Mouse (Mus musculus) lung, embryonic 14.5 days (tissue): ENCODE data around the gene Uchl4. TPM values are rescaled to one million over a fixed set of nuclear protein-coding genes. Genes with fewer than 3 reads are reported as not detected.
A peak's percentile ranks its signal among the peaks of the same experiment; 100 is the strongest.

Experiments used
- ATAC-seq: fragments of 200-750 bp; cut with Nextera tagmentation; 2 replicates; pipeline ENCODE4 v1.8.0; 2017; ENCODE audit warnings: mild to moderate bottlenecking, moderate TSS enrichment, moderate library complexity; ENCODE audit not compliant: insufficient read depth
- DNase-seq: peaks from one replicate; pipeline ENCODE4 v3.0.0-alpha.2; 2015
- H3K27ac ChIP-seq: fragments of 300-500 bp; sonication (generic); 2 replicates; pipeline ENCODE4 v1.5.1; 2014; ENCODE audit warnings: low read depth, mild to moderate bottlenecking, moderate library complexity
- H3K27me3 ChIP-seq: fragments of 300-500 bp; sonication (generic); 2 replicates; pipeline ENCODE4 v1.6.1; 2014; ENCODE audit warnings: low read length, control low read depth; ENCODE audit not compliant: insufficient read depth
- H3K36me3 ChIP-seq: fragments of 300-500 bp; sonication (generic); 2 replicates; pipeline ENCODE4 v1.6.1; 2014; ENCODE audit warnings: control low read depth; ENCODE audit not compliant: insufficient read depth
- H3K4me1 ChIP-seq: fragments of 300-500 bp; sonication (generic); 2 replicates; pipeline ENCODE4 v1.6.1; 2014; ENCODE audit warnings: antibody characterized with exemption, control low read depth; ENCODE audit not compliant: insufficient read depth
- H3K4me2 ChIP-seq: fragments of 300-500 bp; sonication (generic); 2 replicates; pipeline ENCODE4 v1.6.1; 2014; ENCODE audit warnings: mild to moderate bottlenecking
- H3K4me3 ChIP-seq: fragments of 300-500 bp; sonication (generic); 2 replicates; pipeline ENCODE4 v1.5.1; 2014; ENCODE audit warnings: low read depth, low read length
- H3K9ac ChIP-seq: fragments of 300-500 bp; sonication (generic); 2 replicates; pipeline ENCODE4 v1.6.1; 2014
- H3K9me3 ChIP-seq: fragments of 300-500 bp; sonication (generic); 2 replicates; pipeline ENCODE4 v1.6.1; 2016; ENCODE audit warnings: low read depth, low read length, control low read depth
- CTCF ChIP-seq: IDR thresholded peaks from 2 replicates; pipeline ENCODE4 v1.5.1; 2016; ENCODE audit warnings: antibody characterized with exemption, low read depth
- WGBS: fragments of 180-500 bp; shearing (Covaris S2); extraction: QIAGEN DNeasy Blood & Tissue Kit; methylation state at CpG from one replicate; pipeline ENCODE4 v1.1.7; 2014; 5-methylcytosine and 5-hydroxymethylcytosine counted together
- microRNA-seq: library from miRNA; unstranded; fragments of <30 nt; microRNA quantifications from one replicate; pipeline ENCODE4, GENCODE M21; 2016; ENCODE audit warnings: borderline number of aligned reads
- polyA plus RNA-seq: library from polyadenylated mRNA; unstranded; fragments of >200 nt; fragmentation: Nextera tagmentation; extraction: Ambion mirVana; gene quantifications from 2 replicates; pipeline ENCODE4 v1.2.1, GENCODE M21; 2014

Gene Uchl4
- polyA plus RNA-seq, 1 experiment from 2014 or later: 3.6 TPM

DNA sequence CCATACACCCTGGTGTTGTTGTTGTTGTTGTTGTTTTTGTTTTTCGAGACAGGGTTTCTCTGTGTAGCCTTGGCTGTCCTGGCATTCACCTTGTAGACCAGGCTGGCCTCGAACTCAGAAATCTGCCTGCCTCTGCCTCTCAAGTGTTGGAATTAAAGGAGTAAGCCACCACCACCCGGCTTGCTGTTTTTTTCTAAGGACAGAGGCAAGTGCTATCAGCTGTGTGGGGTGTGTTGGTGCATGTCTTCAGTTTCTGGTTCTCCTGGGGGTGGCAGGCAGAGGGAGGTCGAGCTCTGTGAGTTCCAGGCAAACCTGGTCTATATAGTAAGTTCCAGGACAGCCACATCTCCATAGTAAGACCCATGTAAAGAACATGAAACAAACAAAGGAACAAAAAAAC, 39.3 kb downstream of the Uchl4 start:
- H3K36me3 ChIP-seq: no peaks in the 10 kb centered on the region
- ATAC-seq: no peak
- no peaks in the 10 kb centered on the region for H3K27me3 ChIP-seq
- no peak for DNase-seq
- H3K9me3 ChIP-seq: no peaks in the 10 kb centered on the region
- H3K4me1 ChIP-seq: no peaks in the 10 kb centered on the region
- no peak overlapping the region for H3K9ac ChIP-seq
- no peak overlapping the region for H3K4me3 ChIP-seq
- no peak overlapping the region for H3K27ac ChIP-seq
- TF ChIP-seq CTCF: no peak
- no peak overlapping the region for H3K4me2 ChIP-seq
- WGBS: 68% methylated on average over 4 of the region's 4 CpGs

DNA sequence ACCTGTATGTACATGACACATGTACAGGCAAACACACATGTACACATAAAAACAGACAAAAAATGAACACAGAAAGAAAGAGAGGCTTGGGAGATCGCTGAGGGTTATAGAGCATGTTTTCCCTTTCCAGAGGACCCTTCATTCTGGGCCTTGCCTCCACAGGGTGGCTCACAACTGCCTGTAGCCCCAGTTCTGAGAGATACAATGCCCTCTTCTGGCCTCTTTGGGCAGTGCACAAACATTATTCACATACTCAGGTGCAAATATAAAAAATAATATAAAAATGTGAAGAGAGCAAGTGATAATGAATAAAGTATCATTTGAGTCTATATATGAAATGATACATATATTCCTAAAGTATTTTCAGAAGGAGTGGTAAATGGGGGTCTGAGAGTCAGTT, 39.9 kb downstream of the Uchl4 start:
- WGBS: 50% methylated on average over 1 of the region's 1 CpGs
- no peak for ATAC-seq
- Histone ChIP-seq H3K36me3 (no peaks in the 10 kb centered on the region), H3K4me1 (no peaks in the 10 kb centered on the region), H3K9ac (no peak overlapping the region), H3K27me3 (no peaks in the 10 kb centered on the region), H3K9me3 (no peaks in the 10 kb centered on the region), H3K27ac (no peak overlapping the region), H3K4me3 (no peak overlapping the region), H3K4me2 (no peak overlapping the region)
- peak; percentile 32 for DNase-seq
- TF ChIP-seq CTCF: peak; percentile 34; the same call in 1 of the 2 replicates

DNA sequence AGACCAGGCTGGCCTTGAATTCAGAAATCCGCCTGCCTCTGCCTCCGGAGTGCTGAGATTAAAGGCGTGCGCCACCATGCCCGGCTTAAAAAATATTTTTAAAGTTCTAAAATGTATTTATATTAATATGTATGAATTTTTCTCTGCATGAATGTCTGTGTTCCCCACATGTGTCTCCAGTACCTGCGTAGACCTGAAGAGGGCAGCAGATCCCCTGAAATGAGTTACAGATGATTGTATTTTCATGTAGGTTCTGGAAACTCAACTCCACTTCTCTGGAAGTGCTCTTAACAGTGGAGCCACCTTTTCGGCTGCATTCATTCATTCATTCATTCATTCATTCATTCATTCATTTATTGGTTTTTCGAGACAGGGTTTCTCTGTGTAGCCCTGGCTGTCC, 42.7 kb downstream of the Uchl4 start:
- Histone ChIP-seq H3K4me2 (no peak overlapping the region), H3K27me3 (no peaks in the 10 kb centered on the region), H3K9me3 (no peaks in the 10 kb centered on the region), H3K27ac (no peak overlapping the region), H3K9ac (no peak overlapping the region), H3K4me3 (no peak overlapping the region), H3K36me3 (no peaks in the 10 kb centered on the region), H3K4me1 (peaks cover 5% of the 10 kb centered on the region)
- 62% methylated on average over 8 of the region's 8 CpGs for WGBS
- TF ChIP-seq CTCF: peak; percentile 75
- DNase-seq (peak; percentile 88), ATAC-seq (no peak)

DNA sequence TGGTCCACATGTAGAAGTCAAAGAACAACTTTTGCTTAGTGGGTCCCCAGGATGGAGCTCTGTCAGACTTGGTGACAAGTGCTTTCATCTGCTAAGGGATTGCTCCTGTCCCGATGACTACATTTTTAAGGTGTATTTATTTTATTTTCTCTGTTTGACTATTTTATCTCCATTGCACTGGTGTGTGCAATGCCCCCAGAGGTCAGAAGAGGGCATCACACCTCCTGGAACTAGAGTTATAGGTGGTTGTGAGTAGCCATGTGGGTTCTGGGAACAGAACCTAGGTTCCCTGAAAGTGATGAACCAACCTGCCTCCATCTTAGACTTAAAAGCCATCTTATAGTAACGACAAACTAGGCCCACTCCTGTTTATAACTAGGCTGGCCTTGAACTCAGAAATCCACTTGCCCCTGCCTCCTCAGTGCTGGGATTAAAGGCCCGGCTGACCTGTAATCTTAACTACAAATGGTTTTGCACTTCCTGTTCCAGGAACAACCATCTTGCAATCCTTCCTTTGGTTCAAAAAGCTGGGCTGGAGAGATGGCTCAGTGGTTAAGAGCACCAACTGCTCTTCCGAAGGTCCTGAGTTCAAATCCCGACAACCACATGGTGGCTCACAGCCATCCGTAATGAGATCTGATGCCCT, 43.8 kb downstream of the Uchl4 start:
- WGBS: 92% methylated on average over 6 of the region's 6 CpGs
- no peaks in the 10 kb centered on the region for H3K27me3 ChIP-seq
- no peaks in the 10 kb centered on the region for H3K9me3 ChIP-seq
- H3K36me3 ChIP-seq: no peaks in the 10 kb centered on the region
- ATAC-seq: no peak
- no peak for TF ChIP-seq CTCF
- H3K4me1 ChIP-seq: peaks cover 6% of the 10 kb centered on the region
- H3K4me2 ChIP-seq: no peak overlapping the region
- no peak overlapping the region for H3K27ac ChIP-seq
- no peak overlapping the region for H3K4me3 ChIP-seq
- no peak overlapping the region for H3K9ac ChIP-seq
- no peak for DNase-seq

DNA sequence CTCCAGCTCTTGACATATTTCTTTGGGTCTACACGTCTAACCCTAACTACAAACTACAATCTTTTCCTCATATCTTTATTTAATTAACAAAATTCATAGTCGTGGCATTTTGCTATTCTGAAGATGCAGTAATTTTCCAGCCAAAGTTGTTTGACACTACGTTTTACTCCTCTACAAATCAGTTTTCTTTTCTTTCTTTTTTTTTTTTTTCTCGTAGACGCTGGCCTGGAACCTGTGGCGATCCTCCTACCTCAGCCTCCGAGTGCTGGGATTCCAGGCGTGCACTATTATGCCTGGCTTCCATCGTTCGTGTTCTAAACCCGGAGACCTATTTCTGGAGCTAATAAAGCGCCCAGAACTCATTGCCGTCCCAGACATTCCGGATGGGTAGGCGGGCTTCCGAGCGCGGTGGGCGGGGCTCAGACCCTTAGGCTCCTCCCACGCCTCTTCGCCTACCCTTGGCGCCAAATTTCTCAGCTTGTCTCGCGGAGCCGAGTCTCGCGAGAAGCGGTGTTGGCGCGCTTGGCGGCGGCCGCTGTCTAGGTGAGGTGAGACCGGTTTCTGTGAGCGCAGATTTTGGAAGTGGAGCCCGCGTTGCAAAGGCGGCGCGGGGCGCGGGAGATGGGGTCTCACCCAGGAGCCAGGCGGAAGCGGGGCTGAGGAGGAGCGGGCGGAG, 46.2 kb downstream of the Uchl4 start, which contains the start of gene Tipin:
Gene Tipin, plus strand, starts transcription at position 477 of the 676 bp plus-strand sequence.
- Histone ChIP-seq H3K9me3 (no peaks in the 10 kb centered on the region), H3K4me1 (peaks cover 6% of the 10 kb centered on the region), H3K9ac (peak within 1 kb of the TSS; percentile 96), H3K4me2 (peak within 1 kb of the TSS; percentile 82), H3K27ac (peak within 1 kb of the TSS; percentile 97), H3K36me3 (no peaks in the 10 kb centered on the region), H3K27me3 (no peaks in the 10 kb centered on the region), H3K4me3 (peak within 1 kb of the TSS; percentile 84)
- peak; percentile 92 for ATAC-seq
- no peak for TF ChIP-seq CTCF
- WGBS: 2% methylated on average over 46 of the region's 46 CpGs
- peak; percentile 100 for DNase-seq

DNA sequence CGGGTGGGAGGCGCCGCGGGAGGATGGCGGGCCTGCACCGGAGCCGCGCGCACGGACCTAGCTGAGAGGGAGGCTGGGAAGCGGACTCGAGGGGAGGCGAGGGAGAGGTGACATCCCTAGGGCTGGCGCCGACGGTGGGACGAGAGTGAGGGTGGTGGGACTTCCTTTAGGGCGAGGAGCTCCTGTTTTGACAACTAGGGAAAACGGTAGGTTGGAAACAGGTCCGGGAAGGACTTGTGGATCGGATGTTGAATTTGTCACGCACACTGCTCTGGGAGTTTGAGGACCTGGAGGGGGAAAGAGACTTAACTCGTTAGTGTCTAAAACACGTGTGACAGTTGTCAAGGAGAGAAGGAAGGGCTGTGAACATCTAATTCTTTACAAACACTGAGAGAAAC, 46.8 kb downstream of the Uchl4 start:
- H3K4me1 ChIP-seq: peaks cover 6% of the 10 kb centered on the region
- H3K36me3 ChIP-seq: no peaks in the 10 kb centered on the region
- WGBS: under 1% methylated on average over 24 of the region's 24 CpGs
- DNase-seq (no peak), ATAC-seq (peak; percentile 86)
- no peaks in the 10 kb centered on the region for H3K27me3 ChIP-seq
- peak overlapping the region; percentile 96 for H3K9ac ChIP-seq
- peak overlapping the region; percentile 82 for H3K4me2 ChIP-seq
- H3K9me3 ChIP-seq: no peaks in the 10 kb centered on the region
- no peak for TF ChIP-seq CTCF
- H3K4me3 ChIP-seq: peak overlapping the region; percentile 84
- H3K27ac ChIP-seq: peak overlapping the region; percentile 97

DNA sequence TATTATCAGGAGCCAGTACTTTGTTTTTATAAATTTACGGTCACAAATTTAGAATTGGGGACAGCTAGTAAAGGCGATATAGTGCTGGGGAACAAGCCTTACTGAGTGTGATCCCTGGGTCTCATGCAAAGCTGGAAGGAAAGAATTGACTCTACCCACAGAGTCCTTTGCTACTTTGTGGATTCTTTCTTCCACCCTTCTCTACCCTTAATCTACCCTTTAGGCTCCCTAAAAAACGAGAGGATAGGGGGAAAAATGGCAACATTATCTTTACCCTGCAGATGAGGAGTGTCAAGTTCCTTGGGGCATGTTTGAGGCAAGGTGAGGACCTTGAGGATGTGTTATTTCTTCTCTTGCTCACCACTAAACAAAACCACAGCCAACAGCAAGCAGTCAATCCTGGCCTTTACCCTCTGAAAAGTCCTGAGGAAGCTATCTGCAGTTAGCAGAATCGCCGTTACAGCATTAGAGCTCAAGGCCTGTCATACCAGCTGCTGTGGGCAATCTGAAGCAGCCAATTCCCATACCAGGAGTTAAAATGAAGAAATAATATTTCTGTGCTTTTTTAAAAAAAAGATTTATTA, 47.5 kb downstream of the Uchl4 start:
- Histone ChIP-seq H3K9ac (peak overlapping the region; percentile 96), H3K27ac (no peak overlapping the region), H3K4me2 (peak overlapping the region; percentile 82), H3K4me3 (peak overlapping the region; percentile 84), H3K9me3 (no peaks in the 10 kb centered on the region), H3K36me3 (no peaks in the 10 kb centered on the region), H3K4me1 (peaks cover 6% of the 10 kb centered on the region), H3K27me3 (no peaks in the 10 kb centered on the region)
- no peak for TF ChIP-seq CTCF
- 41% methylated on average over 5 of the region's 5 CpGs for WGBS
- DNase-seq (peak; percentile 9), ATAC-seq (no peak)

Small RNA genes within 50 kb of the gene (microRNA-seq; reads per million reads assigned to microRNA genes)
- not detected for gene Gm24106

Other genes starting within 250 kb of the Uchl4 start
- 13.6 and 15.3 TPM in 2 replicates for gene Smad6, start 213.1 kb upstream of the Uchl4 start, polyA plus RNA-seq
- 0.13 TPM in 1 of 2 replicates, not detected in the other for gene Lctl, start 118.1 kb upstream of the Uchl4 start, polyA plus RNA-seq
- 31.4 and 33.6 TPM in 2 replicates for gene Zwilch, start 62.1 kb upstream of the Uchl4 start, polyA plus RNA-seq
- 1,349 and 1,368 TPM in 2 replicates for gene Rpl4, start 61.8 kb upstream of the Uchl4 start, polyA plus RNA-seq
- gene Snapc5, start 55.9 kb upstream of the Uchl4 start, polyA plus RNA-seq: 23.2 and 24.7 TPM in 2 replicates
- 69.2 and 71.2 TPM in 2 replicates for gene Map2k1, start 18.4 kb downstream of the Uchl4 start, polyA plus RNA-seq
- gene Tipin, start 46.4 kb downstream of the Uchl4 start, polyA plus RNA-seq: 281 and 288 TPM in 2 replicates
- gene Dis3l, start 106.1 kb downstream of the Uchl4 start, polyA plus RNA-seq: 24.0 and 24.6 TPM in 2 replicates
- 1.1 and 1.6 TPM in 2 replicates for gene Megf11, start 150.4 kb downstream of the Uchl4 start, polyA plus RNA-seq